Mouse (Mus musculus) midbrain, embryonic 16.5 days (tissue): ENCODE results near the gene Asah2. TPM values are rescaled to one million over a fixed set of nuclear protein-coding genes. Genes with fewer than 3 reads are reported as not detected.
A peak's percentile ranks its signal among the peaks of the same experiment; 100 is the strongest.

Experiments used
- ATAC-seq: fragments of 200-750 bp; cut with Nextera tagmentation; 2 replicates; pipeline ENCODE4 v1.8.0; 2017; ENCODE audit warnings: moderate TSS enrichment
- H3K27ac ChIP-seq: fragments of 300-500 bp; sonication (generic); 2 replicates; pipeline ENCODE4 v1.5.1; 2014; ENCODE audit warnings: mild to moderate bottlenecking, low read length, mixed read lengths
- H3K27me3 ChIP-seq: fragments of 300-500 bp; sonication (generic); 2 replicates; pipeline ENCODE4 v1.6.1; 2014; ENCODE audit warnings: low read depth, low read length, mixed read lengths; ENCODE audit not compliant: control insufficient read depth, insufficient read depth
- H3K36me3 ChIP-seq: fragments of 300-500 bp; sonication (generic); 2 replicates; pipeline ENCODE4 v1.6.1; 2014; ENCODE audit warnings: mild to moderate bottlenecking, low read length, moderate library complexity, mixed read lengths; ENCODE audit not compliant: control insufficient read depth, insufficient read depth
- H3K4me1 ChIP-seq: fragments of 300-500 bp; sonication (generic); 2 replicates; pipeline ENCODE4 v1.6.1; 2014; ENCODE audit warnings: mild to moderate bottlenecking, low read length, mixed read lengths; ENCODE audit not compliant: control insufficient read depth, insufficient read depth
- H3K4me2 ChIP-seq: fragments of 300-500 bp; sonication (generic); 2 replicates; pipeline ENCODE4 v1.6.1; 2014; ENCODE audit warnings: mild to moderate bottlenecking, low read length, mixed read lengths
- H3K4me3 ChIP-seq: fragments of 300-500 bp; sonication (generic); 2 replicates; pipeline ENCODE4 v1.5.1; 2014; ENCODE audit warnings: low read depth, mild to moderate bottlenecking, low read length, moderate library complexity, mixed read lengths
- H3K9ac ChIP-seq: fragments of 300-500 bp; sonication (generic); 2 replicates; pipeline ENCODE4 v1.6.1; 2014; ENCODE audit warnings: low read depth, low read length, mixed read lengths
- H3K9me3 ChIP-seq: fragments of 300-500 bp; sonication (generic); replicated peaks from 2 replicates; pipeline ENCODE4 v1.6.1; 2014; ENCODE audit warnings: mild to moderate bottlenecking, low read length, mixed read lengths; ENCODE audit not compliant: control insufficient read depth, poor library complexity, severe bottlenecking
- WGBS: fragments of 180-500 bp; shearing (Covaris S2); extraction: QIAGEN DNeasy Blood & Tissue Kit; methylation state at CpG from one replicate; pipeline ENCODE4 v1.1.7; 2014; 5-methylcytosine and 5-hydroxymethylcytosine counted together
- polyA plus RNA-seq: library from polyadenylated mRNA; unstranded; fragments of >200 nt; fragmentation: Nextera tagmentation; extraction: Ambion mirVana; gene quantifications from 2 replicates; pipeline ENCODE4 v1.2.1, GENCODE M21; 2015

Asah2 gene
- polyA plus RNA-seq, 1 experiment from 2014 or later = 0.54 TPM

DNA sequence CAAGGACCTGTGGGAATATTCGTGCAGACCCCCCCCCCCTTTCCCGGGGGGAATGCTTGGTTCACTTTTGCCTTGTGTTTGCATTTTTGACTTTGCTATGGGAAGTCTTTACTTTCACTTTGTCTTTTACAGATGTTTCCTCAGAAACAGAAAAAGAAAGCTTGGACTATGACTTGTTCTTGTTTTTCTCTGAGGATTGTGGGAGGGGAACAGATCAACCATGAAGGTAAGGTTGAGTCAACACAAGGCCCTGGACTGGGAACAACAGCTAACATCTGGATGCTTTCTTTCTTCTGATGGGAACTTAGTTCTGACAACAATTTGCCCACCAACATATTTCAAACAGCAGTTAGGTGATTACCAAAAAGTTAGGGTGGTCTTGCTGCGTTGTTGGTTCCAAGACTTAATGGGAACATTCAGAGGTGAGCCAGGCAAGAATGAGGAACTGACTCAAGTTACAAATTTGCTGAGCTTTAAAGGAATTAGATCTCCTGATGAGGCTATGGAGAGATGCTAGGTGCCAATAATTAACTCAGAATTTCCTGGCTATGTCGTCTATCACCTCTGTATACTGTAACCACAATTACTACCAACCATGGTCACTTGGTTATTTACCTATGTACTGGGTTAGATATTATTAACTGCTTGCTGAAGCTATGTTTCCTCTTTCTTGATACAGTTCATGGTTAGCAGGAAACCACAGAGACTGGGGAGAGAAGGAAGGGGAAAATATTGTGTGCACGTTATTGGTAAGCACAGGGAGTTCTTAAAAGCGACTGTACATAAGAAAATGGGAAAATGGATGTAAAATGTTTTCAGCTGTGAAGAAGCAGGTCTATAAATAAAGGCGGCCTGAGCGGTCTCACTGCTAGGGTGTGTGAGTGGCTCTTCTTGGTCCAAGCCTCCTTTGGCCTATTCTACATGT lies 4.1 kb upstream of the Asah2 start:
- Histone ChIP-seq H3K9me3 (no peaks in the 10 kb centered on the region), H3K9ac (no peak overlapping the region), H3K27me3 (no peaks in the 10 kb centered on the region), H3K27ac (no peak overlapping the region), H3K36me3 (no peaks in the 10 kb centered on the region), H3K4me2 (no peak overlapping the region), H3K4me1 (no peaks in the 10 kb centered on the region; the same call in 1 of the 2 replicates), H3K4me3 (no peak overlapping the region)
- ATAC-seq = no peak
- 92% methylated on average over 8 of the region's 8 CpGs for WGBS

DNA sequence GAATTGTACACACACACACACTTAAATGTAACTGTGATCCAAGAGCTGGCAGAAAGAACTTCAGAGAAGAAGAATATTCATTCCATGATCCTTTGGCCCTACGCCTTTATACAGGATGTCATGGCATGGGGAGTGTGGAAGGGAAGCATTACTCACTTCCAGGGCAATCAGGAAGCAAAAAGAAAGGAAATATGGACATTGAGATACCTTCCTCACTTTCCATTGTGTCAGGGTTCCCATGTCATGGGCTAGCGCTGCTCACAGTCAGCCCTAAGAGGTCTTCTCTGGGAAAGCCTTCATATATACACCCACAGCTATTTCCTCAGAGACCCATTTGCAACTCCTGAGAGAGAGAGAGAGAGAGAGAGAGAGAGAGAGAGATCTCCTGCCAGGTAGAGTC lies 1.3 kb downstream of the Asah2 start:
- 94% methylated on average over 2 of the region's 2 CpGs for WGBS
- Histone ChIP-seq H3K9me3 (no peaks in the 10 kb centered on the region), H3K27ac (no peak overlapping the region), H3K4me3 (no peak overlapping the region), H3K9ac (no peak overlapping the region), H3K4me2 (no peak overlapping the region), H3K36me3 (no peaks in the 10 kb centered on the region), H3K27me3 (no peaks in the 10 kb centered on the region; the same call in 1 of the 2 replicates), H3K4me1 (peaks cover 5% of the 10 kb centered on the region)
- ATAC-seq = no peak

DNA sequence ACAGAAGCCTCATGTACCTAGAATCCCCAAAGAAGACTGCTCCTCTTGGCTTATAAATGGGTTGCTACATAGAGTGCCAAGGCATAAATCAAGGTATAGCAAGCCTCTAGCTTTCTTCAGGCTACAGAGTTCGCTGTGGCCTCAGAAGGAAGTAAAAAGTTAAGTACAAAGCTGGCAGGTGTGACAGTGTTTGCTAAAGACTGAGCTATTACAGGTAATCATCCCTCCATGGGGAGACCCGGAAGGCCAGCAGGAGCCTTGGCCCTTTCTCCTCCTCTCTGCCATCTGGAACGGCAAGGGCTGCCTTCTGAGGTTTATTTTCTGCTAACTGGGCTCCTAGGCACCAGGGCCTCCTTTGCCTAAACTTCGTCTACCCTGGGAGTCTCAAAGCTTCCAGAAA lies 3.8 kb downstream of the Asah2 start:
- ATAC-seq = no peak
- WGBS = 76% methylated on average over 4 of the region's 4 CpGs
- no peak overlapping the region for H3K27ac ChIP-seq
- H3K4me2 ChIP-seq = no peak overlapping the region
- peaks cover 5% of the 10 kb centered on the region for H3K4me1 ChIP-seq
- H3K4me3 ChIP-seq = no peak overlapping the region
- no peaks in the 10 kb centered on the region for H3K36me3 ChIP-seq
- no peaks in the 10 kb centered on the region; the same call in 1 of the 2 replicates for H3K27me3 ChIP-seq
- H3K9me3 ChIP-seq = no peaks in the 10 kb centered on the region
- H3K9ac ChIP-seq = no peak overlapping the region

DNA sequence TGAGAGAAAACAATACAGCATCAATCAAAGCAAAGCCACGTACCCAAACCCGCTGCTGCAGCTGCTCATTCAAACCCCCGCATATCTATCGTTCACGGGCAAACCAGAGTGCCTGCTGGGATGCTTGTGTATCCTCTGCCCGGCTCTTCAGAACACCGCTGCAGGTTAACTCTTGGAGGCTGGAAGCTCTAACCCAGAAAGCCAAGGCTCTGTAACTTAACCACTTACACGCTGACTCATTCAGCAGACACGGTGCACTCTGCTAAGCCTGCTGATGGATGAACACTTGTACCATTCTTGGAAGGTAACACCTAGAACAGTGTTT lies 5.1 kb downstream of the Asah2 start:
- H3K36me3 ChIP-seq = no peaks in the 10 kb centered on the region

DNA sequence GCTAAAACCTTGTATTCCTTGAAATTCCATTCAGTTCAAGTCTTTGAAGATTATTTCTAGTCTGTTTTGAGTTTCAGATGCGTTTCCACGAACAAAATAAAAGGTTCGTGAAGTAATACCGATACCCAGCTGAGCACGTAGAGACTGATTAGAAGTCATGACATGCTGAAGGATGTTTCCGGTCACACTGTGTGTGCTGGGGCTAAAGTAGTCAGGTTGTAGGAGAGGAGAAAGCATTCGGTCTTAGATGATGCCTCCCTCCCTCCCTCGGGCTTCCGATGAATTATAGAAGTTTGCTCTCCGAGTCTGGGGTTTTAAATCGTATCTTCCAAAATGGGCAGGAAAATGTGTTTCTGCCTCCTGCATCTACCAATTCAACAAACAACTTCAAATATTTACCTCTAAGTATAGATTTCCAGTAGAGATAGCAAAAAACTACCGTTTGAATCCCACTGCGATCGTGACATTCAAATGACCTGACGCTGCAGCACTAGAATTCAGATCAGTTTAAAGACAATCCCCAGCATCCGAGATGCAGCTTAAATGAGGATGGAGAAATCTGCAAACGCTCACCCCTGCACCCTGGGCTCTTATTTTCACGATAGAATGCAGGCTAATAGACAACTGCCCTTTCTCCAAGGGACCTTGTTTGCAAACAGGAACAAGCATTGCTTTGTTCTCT lies 5.6 kb downstream of the Asah2 start:
- peak; percentile 61 for ATAC-seq
- Histone ChIP-seq H3K27me3 (no peaks in the 10 kb centered on the region; the same call in 1 of the 2 replicates), H3K4me1 (peaks cover 5% of the 10 kb centered on the region), H3K4me2 (peak overlapping the region; percentile 53), H3K9me3 (no peaks in the 10 kb centered on the region), H3K36me3 (no peaks in the 10 kb centered on the region), H3K27ac (peak overlapping the region; percentile 30; the same call in 1 of the 2 replicates), H3K4me3 (peak overlapping the region; percentile 45), H3K9ac (peak overlapping the region; percentile 49)
- WGBS = 12% methylated on average over 18 of the region's 18 CpGs

More for the DNA sequence above, 5.1 kb downstream of the Asah2 start:
- Histone ChIP-seq H3K27me3 (no peaks in the 10 kb centered on the region; the same call in 1 of the 2 replicates), H3K27ac (peak overlapping the region; percentile 30; the same call in 1 of the 2 replicates), H3K9me3 (no peaks in the 10 kb centered on the region), H3K4me3 (peak overlapping the region; percentile 45), H3K4me2 (peak overlapping the region; percentile 53), H3K4me1 (peaks cover 5% of the 10 kb centered on the region), H3K9ac (peak overlapping the region; percentile 49)
- peak; percentile 79 for ATAC-seq
- 6% methylated on average over 9 of the region's 9 CpGs for WGBS

DNA sequence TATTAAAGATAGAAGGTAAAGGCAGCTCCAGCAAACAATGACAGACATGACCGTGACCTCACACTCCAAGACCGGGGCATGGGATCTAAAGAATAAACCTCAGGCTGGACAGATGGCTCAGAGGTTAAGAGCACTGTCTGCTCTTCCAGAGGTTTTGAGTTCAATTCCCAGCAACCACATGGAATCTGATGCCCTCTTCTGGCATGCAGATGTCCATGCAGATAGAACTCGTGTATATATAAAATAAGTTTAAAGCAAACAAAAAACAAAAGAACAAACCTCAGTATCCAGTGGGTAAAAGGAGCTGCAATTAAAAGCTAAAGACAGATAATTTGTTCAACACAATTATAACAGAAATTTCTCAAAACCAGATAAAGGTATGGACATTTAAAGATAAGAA lies 9.4 kb downstream of the Asah2 start:
- no peak overlapping the region for H3K27ac ChIP-seq
- no peaks in the 10 kb centered on the region for H3K9me3 ChIP-seq
- H3K4me1 ChIP-seq = peaks cover 5% of the 10 kb centered on the region
- WGBS = 80% methylated on average over 3 of the region's 3 CpGs
- no peak overlapping the region for H3K9ac ChIP-seq
- no peak overlapping the region for H3K4me2 ChIP-seq
- no peak overlapping the region for H3K4me3 ChIP-seq
- no peaks in the 10 kb centered on the region for H3K27me3 ChIP-seq
- ATAC-seq = no peak
- H3K36me3 ChIP-seq = no peaks in the 10 kb centered on the region

DNA sequence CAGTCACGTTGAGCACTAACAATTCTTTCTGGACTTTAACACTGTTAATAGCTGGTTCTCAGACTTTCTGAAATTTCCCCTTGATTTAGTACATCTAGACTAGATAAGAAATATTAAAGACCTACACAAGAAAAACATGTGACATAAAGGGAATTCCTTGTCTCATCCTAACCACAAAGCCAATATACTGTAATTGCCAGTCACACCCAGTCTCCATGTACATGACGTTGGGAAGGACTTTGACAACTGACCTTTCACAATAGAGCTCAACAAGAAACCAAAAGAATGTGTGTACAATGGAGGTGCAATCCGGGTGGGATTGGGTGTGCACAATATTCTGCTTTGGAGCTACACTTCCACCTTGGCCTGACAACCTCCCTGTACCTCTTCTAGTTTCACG lies 15.7 kb downstream of the Asah2 start:
- H3K4me1 ChIP-seq = no peaks in the 10 kb centered on the region
- WGBS = 90% methylated on average over 4 of the region's 4 CpGs
- no peak overlapping the region for H3K4me3 ChIP-seq
- no peak overlapping the region for H3K4me2 ChIP-seq
- no peak overlapping the region for H3K9ac ChIP-seq
- no peak for ATAC-seq
- no peak overlapping the region for H3K27ac ChIP-seq
- H3K36me3 ChIP-seq = no peaks in the 10 kb centered on the region
- no peaks in the 10 kb centered on the region for H3K27me3 ChIP-seq
- no peaks in the 10 kb centered on the region for H3K9me3 ChIP-seq

DNA sequence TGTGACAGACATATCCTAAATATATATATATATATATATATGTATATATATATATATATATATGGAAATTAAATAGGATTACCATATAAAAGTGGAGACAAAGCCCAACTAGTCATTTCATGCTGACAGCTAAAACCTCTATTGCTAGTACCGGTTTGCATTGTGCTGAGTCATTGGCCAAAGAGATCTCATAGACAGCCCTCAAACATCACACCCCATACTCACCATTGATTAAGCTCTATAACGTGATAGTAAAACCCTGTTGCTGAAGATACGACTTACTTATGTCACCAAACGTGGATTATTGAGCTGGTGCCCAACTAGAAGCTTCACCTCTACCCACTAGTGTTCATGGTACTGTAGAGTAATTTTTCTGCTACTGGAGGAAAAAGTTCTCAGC lies 17.2 kb downstream of the Asah2 start:
- Histone ChIP-seq H3K9me3 (no peaks in the 10 kb centered on the region), H3K27me3 (no peaks in the 10 kb centered on the region), H3K9ac (no peak overlapping the region), H3K36me3 (no peaks in the 10 kb centered on the region), H3K27ac (no peak overlapping the region), H3K4me2 (no peak overlapping the region), H3K4me1 (no peaks in the 10 kb centered on the region), H3K4me3 (no peak overlapping the region)
- 86% methylated on average over 4 of the region's 4 CpGs for WGBS
- no peak for ATAC-seq

DNA sequence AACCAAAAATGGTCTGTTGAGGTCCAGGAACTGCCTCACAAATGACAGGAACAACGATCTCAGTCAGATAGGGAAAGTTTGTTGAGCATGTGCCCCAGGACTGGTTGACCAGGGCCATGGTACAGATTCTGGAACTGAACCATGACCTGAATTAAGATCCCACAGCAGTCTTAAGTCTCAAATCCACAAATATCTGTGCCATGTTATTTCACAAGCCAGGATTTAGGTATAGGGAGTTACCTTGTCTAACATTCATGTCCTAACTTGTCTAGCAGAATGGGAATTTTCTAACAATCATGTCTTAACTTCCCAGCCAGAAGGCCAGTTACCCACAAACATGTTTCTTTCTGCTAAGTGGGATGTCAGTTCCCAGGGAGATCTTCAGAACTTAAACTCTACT lies 19.4 kb downstream of the Asah2 start:
- Histone ChIP-seq H3K9me3 (no peaks in the 10 kb centered on the region), H3K9ac (no peak overlapping the region), H3K36me3 (no peaks in the 10 kb centered on the region), H3K27ac (no peak overlapping the region), H3K4me2 (no peak overlapping the region), H3K4me1 (no peaks in the 10 kb centered on the region), H3K27me3 (no peaks in the 10 kb centered on the region), H3K4me3 (no peak overlapping the region)
- no peak for ATAC-seq
- 90% methylated on average over 1 of the region's 1 CpGs for WGBS
